Mouse (Mus musculus) embryonic fibroblast, embryonic 13.5 days (primary cell): ENCODE results near the gene Exoc6b.

Source experiments
- CTCF ChIP-seq: IDR thresholded peaks from 2 replicates; pipeline ENCODE4 v1.5.1; 2011; ENCODE audit warnings: mild to moderate bottlenecking, control low read depth, low read length, moderate library complexity, borderline replicate concordance; ENCODE audit not compliant: insufficient read depth
- POLR2A ChIP-seq: IDR thresholded peaks from 2 replicates; pipeline ENCODE4 v1.6.1; 2011; ENCODE audit warnings: low read depth, mild to moderate bottlenecking, control low read depth, low read length, moderate library complexity

DNA sequence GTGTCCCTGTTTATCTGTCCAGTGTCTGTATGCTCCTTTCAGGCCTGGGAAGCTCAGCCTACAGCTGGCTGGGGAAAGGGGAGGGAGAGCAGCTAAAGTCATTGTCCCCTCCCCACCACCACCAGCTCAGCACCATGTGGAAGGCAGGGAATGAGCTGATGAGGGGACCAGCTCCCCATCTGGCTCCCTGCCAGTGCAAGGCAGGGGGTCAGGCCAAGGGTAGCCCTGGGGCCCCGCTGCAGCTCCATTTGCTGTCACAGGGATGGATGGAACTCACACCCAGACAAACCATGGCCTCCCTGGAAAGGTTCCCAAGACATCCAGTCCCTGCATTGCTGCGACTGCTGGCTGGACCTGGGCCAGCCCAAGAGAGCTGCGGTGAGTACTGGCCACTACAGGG lies 499.3 kb downstream of the Exoc6b start:
- TF ChIP-seq CTCF (no peak), POLR2A (no peak)
